Comparison of ENCODE assay signal across 20 mouse cellular contexts in genomic region chr16:17643437-17643990, GRCm38 (mm10). TPM values are rescaled to one million over a fixed set of nuclear protein-coding genes. Genes with fewer than 3 reads are reported as not detected.
A peak's percentile ranks its signal among the peaks of the same experiment; 100 is the strongest.
DNase-seq lines count a peak whose midpoint lies in the region; ATAC-seq and TF ChIP-seq lines count a peak whose summit lies in the region.
"Had no signal": no experiment of that assay in that cellular context is flagged by ENCODE, and none has a peak within 500 bp of the region (broad histone marks: within the 10 kb centered on the region; RNA-seq: fewer than 3 reads in every experiment).

No protein-coding gene starts in this region.

- H3K79me2 ChIP-seq in MEL (ENCODE audit: control insufficient read depth, insufficient read depth, low read length, poor library complexity), result peaks cover 2% of the 10 kb centered on the region; the same call in 1 of the 2 replicates

- H3K36me3 ChIP-seq in liver, embryonic 13.5 days, result peaks cover 55% of the 10 kb centered on the region
- peaks cover 59% of the 10 kb centered on the region for H3K36me3 ChIP-seq in liver, embryonic 12.5 days
- peaks cover 8 to 11% of the 10 kb centered on the region in 2 experiments; a peak in 3 of 4 replicates for H3K36me3 ChIP-seq in MEL (ENCODE audit: control insufficient read depth in 1 of 2, insufficient read depth in 2 of 2, low read length in 2 of 2)

- 77% methylated on average over 4 of the region's 4 CpGs for WGBS in cerebellum, adult 2 months
- 85% methylated on average over 4 of the region's 4 CpGs for WGBS in liver, embryonic 13.5 days (ENCODE audit: insufficient replicate concordance)
- 87% methylated on average over 4 of the region's 4 CpGs for WGBS in liver, embryonic 12.5 days (ENCODE audit: insufficient replicate concordance)

- H3K4me3 ChIP-seq in cerebellum, adult 2 months (replicated peaks; ENCODE audit: insufficient read depth, low read depth, low read length), result no peak overlapping the region
- no peak overlapping the region for H3K4me3 ChIP-seq in liver, embryonic 13.5 days (replicated peaks)
- H3K4me3 ChIP-seq in liver, embryonic 12.5 days, result no peak overlapping the region
- no peak overlapping the region for H3K4me3 ChIP-seq in MEL (ENCODE audit: control insufficient read depth in 1 of 2, insufficient read depth in 1 of 2, low read depth in 2 of 2, low read length in 2 of 2)
- H3K4me3 ChIP-seq: embryonic facial prominence, embryonic 12.5 days; forebrain, embryonic 12.5 days; heart, adult 2 months; heart, embryonic 12.5 days; hindbrain, embryonic 15.5 days had no signal

- 0 out of 4 replicates have a peak, but pooled peaks have one; percentile 13 to 20 for TF ChIP-seq EP300 in MEL (IDR thresholded peaks at IDR 0.05; ENCODE audit: low read depth in 1 of 2, low read length in 2 of 2)

- no peaks in the 10 kb centered on the region for H3K9me3 ChIP-seq in liver, embryonic 13.5 days (replicated peaks)
- H3K9me3 ChIP-seq in liver, embryonic 12.5 days (replicated peaks), result no peaks in the 10 kb centered on the region
- no peaks in the 10 kb centered on the region for H3K9me3 ChIP-seq in MEL (replicated peaks; ENCODE audit: insufficient read depth, low read length)
- H3K9me3 ChIP-seq: embryonic facial prominence, embryonic 12.5 days; forebrain, embryonic 12.5 days; heart, embryonic 12.5 days; hindbrain, embryonic 15.5 days had no signal

- H3K9ac ChIP-seq in liver, embryonic 13.5 days, result no peak overlapping the region
- no peak overlapping the region for H3K9ac ChIP-seq in liver, embryonic 12.5 days
- no peak overlapping the region for H3K9ac ChIP-seq in MEL (ENCODE audit: control insufficient read depth, low read depth, low read length, poor library complexity, severe bottlenecking)
- H3K9ac ChIP-seq: embryonic facial prominence, embryonic 12.5 days; forebrain, embryonic 12.5 days; heart, embryonic 12.5 days; hindbrain, embryonic 15.5 days had no signal

- no peak for TF ChIP-seq CTCF in cerebellum, adult 2 months (IDR thresholded peaks at IDR 0.05; ENCODE audit: borderline replicate concordance, insufficient read depth, low read depth, low read length)
- no peak for TF ChIP-seq CTCF in MEL (IDR thresholded peaks at IDR 0.05 in 2 of 3, conservative IDR thresholded peaks at IDR 0.05 in 1 of 3; ENCODE audit: control insufficient read depth in 1 of 3, insufficient read depth in 1 of 3, low read depth in 2 of 3, low read length in 3 of 3, poor library complexity in 1 of 3, severe bottlenecking in 1 of 3)

- peaks cover 42% of the 10 kb centered on the region for H3K4me1 ChIP-seq in cerebellum, adult 2 months (ENCODE audit: control insufficient read depth, insufficient read depth, low read length)
- peaks cover 51% of the 10 kb centered on the region for H3K4me1 ChIP-seq in liver, embryonic 13.5 days (replicated peaks)
- H3K4me1 ChIP-seq in liver, embryonic 12.5 days, result peaks cover 45% of the 10 kb centered on the region
- peaks cover 3 to 13% of the 10 kb centered on the region in 2 experiments for H3K4me1 ChIP-seq in MEL (ENCODE audit: control insufficient read depth in 1 of 2, insufficient read depth in 2 of 2, low read length in 2 of 2)

- peak; percentile 31 for DNase-seq in cerebellum, adult 2 months
- DNase-seq in liver, embryonic 13.5 days, result no peak
- DNase-seq in MEL (ENCODE audit: low read depth, low spot score), result peak; percentile 65
- no peak for DNase-seq in lung, postnatal 14 days
- DNase-seq: adrenal gland, adult 8-10 months; adrenal gland, postnatal 36 days; B cell, adult 2 months; gastrocnemius, postnatal 14 days; heart, adult 2 months; heart, postnatal 36 days; kidney, adult 2 months had no signal

- H3K27ac ChIP-seq in cerebellum, adult 2 months (ENCODE audit: insufficient read depth, low read length), result peak overlapping the region; percentile 94
- H3K27ac ChIP-seq in liver, embryonic 13.5 days, result 0 out of 2 replicates have a peak overlapping the region, but pooled peaks have one; percentile 45
- H3K27ac ChIP-seq in liver, embryonic 12.5 days, result no peak overlapping the region
- no peak overlapping the region for H3K27ac ChIP-seq in MEL (ENCODE audit: control insufficient read depth, low read depth, low read length)
- H3K27ac ChIP-seq: embryonic facial prominence, embryonic 12.5 days; forebrain, embryonic 12.5 days; heart, adult 2 months; hindbrain, embryonic 15.5 days had no signal

- no peak for TF ChIP-seq POLR2A in cerebellum, adult 2 months (IDR thresholded peaks at IDR 0.05; ENCODE audit: borderline replicate concordance, insufficient read depth, low read length)
- TF ChIP-seq POLR2A in MEL (IDR thresholded peaks at IDR 0.05; ENCODE audit: control insufficient read depth in 1 of 2, insufficient read depth in 1 of 2, low read depth in 1 of 2, low read length in 2 of 2, poor library complexity in 1 of 2), result 0 out of 4 replicates have a peak, but pooled peaks of 1 of the 2 experiments have one; percentile 22

- ATAC-seq in cerebellum, adult (ENCODE audit: insufficient number of reproducible peaks, low FRiP score, low TSS enrichment), result no peak
- ATAC-seq in liver, embryonic 13.5 days (ENCODE audit: low read depth), result no peak
- no peak for ATAC-seq in liver, embryonic 12.5 days
- ATAC-seq: CD4-positive, CD25-positive, alpha-beta regulatory T cell, adult 4 months; forebrain, embryonic 16.5 days; intestine, embryonic 16.5 days had no signal

- TF ChIP-seq RAD21 in MEL (IDR thresholded peaks at IDR 0.05; ENCODE audit: low read depth, low read length), result no peak

- no peak overlapping the region for H3K4me2 ChIP-seq in liver, embryonic 13.5 days
- H3K4me2 ChIP-seq in liver, embryonic 12.5 days, result no peak overlapping the region
- H3K4me2 ChIP-seq: embryonic facial prominence, embryonic 12.5 days; forebrain, embryonic 12.5 days; heart, embryonic 12.5 days; hindbrain, embryonic 15.5 days had no signal

- no peaks in the 10 kb centered on the region for H3K27me3 ChIP-seq in cerebellum, adult 2 months (ENCODE audit: control insufficient read depth, insufficient read depth, low read length)
- H3K27me3 ChIP-seq in liver, embryonic 13.5 days, result no peaks in the 10 kb centered on the region
- no peaks in the 10 kb centered on the region for H3K27me3 ChIP-seq in liver, embryonic 12.5 days (replicated peaks)
- no peaks in the 10 kb centered on the region for H3K27me3 ChIP-seq in MEL (ENCODE audit: control insufficient read depth in 1 of 2, insufficient read depth in 2 of 2, low read length in 2 of 2)
- H3K27me3 ChIP-seq: embryonic facial prominence, embryonic 12.5 days; forebrain, embryonic 12.5 days; heart, embryonic 12.5 days; hindbrain, embryonic 15.5 days had no signal

TF ChIP-seq in MEL, 35 proteins besides CTCF, POLR2A, EP300 and RAD21:
- TF ChIP-seq RCOR1 (IDR thresholded peaks at IDR 0.05; ENCODE audit: low read depth, low read length) (peak; percentile 76; the same call in 1 of the 2 replicates), TAL1 (IDR thresholded peaks at IDR 0.05; ENCODE audit: low read length) (no peak)

RNA-seq across cellular contexts. Expression of gene Ccdc74a, which starts 2.8 kb away (rescaled TPM):
- polyA plus RNA-seq in cerebellum, adult 2 months (2012; rRNA removed), result 112 and 123 TPM in 2 replicates
- 1.6 and 2.3 TPM in 2 replicates for polyA plus RNA-seq in liver, embryonic 13.5 days (2015; fragmentation: Nextera tagmentation; extraction: Ambion mirVana)
- polyA plus RNA-seq in liver, embryonic 12.5 days (2016; fragmentation: Nextera tagmentation; extraction: Ambion mirVana), result 3.0 and 3.2 TPM in 2 replicates
- total RNA-seq in MEL (2012; rRNA removed), result 1.7 and 1.9 TPM in 2 replicates
- polyA plus RNA-seq in MEL (2012; ENCODE audit: insufficient read depth in 1 of 2, insufficient read length in 2 of 2, low read depth in 1 of 2, low replicate concordance in 2 of 2, missing spikeins in 1 of 2), result 1 to 10 TPM in 1 of 2 experiments, not detected in 1; 4.6 TPM

RNA-seq across cellular contexts. Expression of gene Smpd4, which starts 24.4 kb away (rescaled TPM):
- polyA plus RNA-seq in cerebellum, adult 2 months (2012; rRNA removed), result 113 and 125 TPM in 2 replicates
- polyA plus RNA-seq in liver, embryonic 13.5 days (2015; fragmentation: Nextera tagmentation; extraction: Ambion mirVana), result 16.7 and 22.5 TPM in 2 replicates
- 31.3 and 31.8 TPM in 2 replicates for polyA plus RNA-seq in liver, embryonic 12.5 days (2016; fragmentation: Nextera tagmentation; extraction: Ambion mirVana)
- total RNA-seq in MEL (2012; rRNA removed), result 47.6 and 51.0 TPM in 2 replicates
- 100 to 1,000 TPM in 1 of 2 experiments, 10 to 100 TPM in 1; 94.3 to 609 TPM for polyA plus RNA-seq in MEL (2012; ENCODE audit: insufficient read depth in 1 of 2, insufficient read length in 2 of 2, low read depth in 1 of 2, low replicate concordance in 2 of 2, missing spikeins in 1 of 2)

Comparison
In these comparisons a context has a peak if more than half of its experiments do, and no peak if none do; other contexts are left out.
1. H3K27ac ChIP-seq: peak in cerebellum, adult 2 months (single experiment) and liver, embryonic 13.5 days (single experiment); none in liver, embryonic 12.5 days (single experiment) and MEL (single experiment).
2. DNase-seq: peak in cerebellum, adult 2 months (2 of 2) and MEL (single experiment); none in liver, embryonic 13.5 days (single experiment) and lung, postnatal 14 days (single experiment).
3. RNA of gene Ccdc74a, which starts 2.8 kb away (polyA plus RNA-seq): 112 to 123 TPM in cerebellum, adult 2 months; 4.6 TPM in MEL, 3.0 to 3.2 TPM in liver, embryonic 12.5 days and 1.6 to 2.3 TPM in liver, embryonic 13.5 days; every median in the first group is over 10 times any median in the second.